7 mouse cellular contexts compared by ENCODE assay signal in the genomic region with DNA sequence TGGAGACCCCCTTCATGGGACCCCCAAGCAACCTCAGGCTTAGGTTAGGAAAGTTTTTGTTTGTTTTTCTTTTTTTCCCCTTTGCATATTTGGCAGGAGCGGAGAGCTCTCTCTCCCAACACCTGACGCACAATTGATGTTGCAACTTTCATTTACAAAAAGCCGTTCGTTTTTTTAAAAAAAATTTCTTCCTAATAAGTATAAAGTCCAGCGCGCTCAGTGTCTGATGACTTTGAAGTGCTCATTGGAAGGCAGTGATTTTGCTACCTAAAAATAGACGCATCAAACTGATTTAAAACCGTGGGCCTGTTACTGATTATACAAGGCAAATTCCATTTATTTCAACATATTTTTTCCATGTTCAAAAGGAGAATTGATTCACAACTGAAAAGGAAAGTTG. TPM values are rescaled to one million over a fixed set of nuclear protein-coding genes. Genes with fewer than 3 reads are reported as not detected.
DNase-seq lines count a peak whose midpoint lies in the region; ATAC-seq and TF ChIP-seq lines count a peak whose summit lies in the region.

No protein-coding gene starts in this region.

- peaks cover 2% of the 10 kb centered on the region; the same call in 1 of the 2 replicates for H3K4me1 ChIP-seq in neural tube, embryonic 11.5 days (ENCODE audit: control insufficient read depth, insufficient read depth, low read length)
- H3K4me1 ChIP-seq in forebrain, embryonic 16.5 days (replicated peaks; ENCODE audit: control insufficient read depth, insufficient read depth, low read length), result peaks cover 11% of the 10 kb centered on the region
- peaks cover 3 to 8% of the 10 kb centered on the region in 2 experiments for H3K4me1 ChIP-seq in liver, embryonic 14.5 days (replicated peaks; ENCODE audit: control insufficient read depth in 2 of 2, insufficient read depth in 2 of 2, low read length in 1 of 2)
- H3K4me1 ChIP-seq in stomach, postnatal 0 days (replicated peaks; ENCODE audit: control insufficient read depth, insufficient read depth), result no peaks in the 10 kb centered on the region

- peak overlapping the region; percentile 93 for H3K4me2 ChIP-seq in neural tube, embryonic 11.5 days (ENCODE audit: low read depth)
- peak overlapping the region; percentile 89 for H3K4me2 ChIP-seq in forebrain, embryonic 16.5 days (ENCODE audit: low read length)
- peak overlapping the region; percentile 84 for H3K4me2 ChIP-seq in liver, embryonic 14.5 days (ENCODE audit: low read depth)
- H3K4me2 ChIP-seq in stomach, postnatal 0 days (replicated peaks; ENCODE audit: low read depth), result peak overlapping the region; percentile 95

- WGBS in neural tube, embryonic 11.5 days, result 13% methylated on average over 8 of the region's 8 CpGs
- WGBS in forebrain, embryonic 16.5 days, result 7% methylated on average over 8 of the region's 8 CpGs
- 4% methylated on average over 8 of the region's 8 CpGs for WGBS in liver, embryonic 14.5 days (ENCODE audit: insufficient replicate concordance)
- 4% methylated on average over 8 of the region's 8 CpGs for WGBS in stomach, postnatal 0 days

- no peaks in the 10 kb centered on the region for H3K36me3 ChIP-seq in neural tube, embryonic 11.5 days (ENCODE audit: control insufficient read depth, insufficient read depth, low read length)
- no peaks in the 10 kb centered on the region for H3K36me3 ChIP-seq in forebrain, embryonic 16.5 days (ENCODE audit: control insufficient read depth, insufficient read depth)
- H3K36me3 ChIP-seq in liver, embryonic 14.5 days (replicated peaks; ENCODE audit: control insufficient read depth, insufficient read depth, low read depth), result no peaks in the 10 kb centered on the region
- no peaks in the 10 kb centered on the region for H3K36me3 ChIP-seq in stomach, postnatal 0 days (ENCODE audit: control insufficient read depth, insufficient read depth, low read length)

- TF ChIP-seq CTCF in liver, embryonic 14.5 days (IDR thresholded peaks at IDR 0.05; ENCODE audit: low read depth), result no peak
- TF ChIP-seq CTCF in stomach, postnatal 0 days (IDR thresholded peaks at IDR 0.05; ENCODE audit: low read depth), result no peak

- TF ChIP-seq EP300 in liver, embryonic 14.5 days (IDR thresholded peaks at IDR 0.05; ENCODE audit: low read depth), result no peak; the same call in 1 of the 2 replicates
- TF ChIP-seq EP300 in stomach, postnatal 0 days (optimal IDR thresholded peaks at IDR 0.05), result no peak

- H3K9me3 ChIP-seq in neural tube, embryonic 11.5 days (ENCODE audit: control insufficient read depth, low read length), result no peaks in the 10 kb centered on the region
- H3K9me3 ChIP-seq in forebrain, embryonic 16.5 days (ENCODE audit: control insufficient read depth, low read length), result no peaks in the 10 kb centered on the region
- H3K9me3 ChIP-seq in liver, embryonic 14.5 days (ENCODE audit: control insufficient read depth, low read length), result peaks cover 3% of the 10 kb centered on the region
- H3K9me3 ChIP-seq in stomach, postnatal 0 days (ENCODE audit: control insufficient read depth, low read length), result no peaks in the 10 kb centered on the region

- H3K4me3 ChIP-seq in neural tube, embryonic 11.5 days (ENCODE audit: low read depth, low read length), result peak overlapping the region; percentile 87
- H3K4me3 ChIP-seq in forebrain, embryonic 16.5 days (replicated peaks; ENCODE audit: low read length), result peak overlapping the region; percentile 80
- H3K4me3 ChIP-seq in liver, embryonic 14.5 days (ENCODE audit: insufficient read depth in 1 of 2, low read depth in 2 of 2, low read length in 2 of 2), result peak overlapping the region; percentile 88 to 97
- H3K4me3 ChIP-seq in stomach, postnatal 0 days (ENCODE audit: low read depth, low read length), result peak overlapping the region; percentile 82

- H3K9ac ChIP-seq in neural tube, embryonic 11.5 days (ENCODE audit: low read length), result peak overlapping the region; percentile 76
- peak overlapping the region; percentile 83 for H3K9ac ChIP-seq in forebrain, embryonic 16.5 days (replicated peaks; ENCODE audit: low read depth, low read length)
- H3K9ac ChIP-seq in liver, embryonic 14.5 days (replicated peaks), result peak overlapping the region; percentile 70
- peak overlapping the region; percentile 72 for H3K9ac ChIP-seq in stomach, postnatal 0 days (ENCODE audit: low read length)

- H3K27me3 ChIP-seq in neural tube, embryonic 11.5 days (ENCODE audit: control insufficient read depth, insufficient read depth, low read length), result no peaks in the 10 kb centered on the region
- no peaks in the 10 kb centered on the region for H3K27me3 ChIP-seq in forebrain, embryonic 16.5 days (replicated peaks; ENCODE audit: control insufficient read depth, insufficient read depth, low read length)
- H3K27me3 ChIP-seq in liver, embryonic 14.5 days (ENCODE audit: control insufficient read depth, insufficient read depth, low read length), result no peaks in the 10 kb centered on the region
- no peaks in the 10 kb centered on the region for H3K27me3 ChIP-seq in stomach, postnatal 0 days (ENCODE audit: control insufficient read depth, insufficient read depth, low read length)

- ATAC-seq in neural tube, embryonic 11.5 days (ENCODE audit: insufficient read depth, low FRiP score, low TSS enrichment), result no peak
- ATAC-seq in forebrain, embryonic 16.5 days, result no peak
- no peak for ATAC-seq in liver, embryonic 14.5 days (ENCODE audit: insufficient read depth)
- ATAC-seq in stomach, postnatal 0 days (ENCODE audit: low FRiP score, low TSS enrichment), result no peak
- ATAC-seq in granulocyte monocyte progenitor cell, adult 5-6 weeks (replicated peaks; ENCODE audit: poor library complexity, severe bottlenecking), result no peak

- H3K27ac ChIP-seq in neural tube, embryonic 11.5 days (ENCODE audit: low read depth, low read length), result no peak overlapping the region
- no peak overlapping the region for H3K27ac ChIP-seq in forebrain, embryonic 16.5 days (ENCODE audit: low read length)
- no peak overlapping the region; the same call in 1 of the 2 replicates for H3K27ac ChIP-seq in liver, embryonic 14.5 days
- no peak overlapping the region for H3K27ac ChIP-seq in stomach, postnatal 0 days (replicated peaks)

- DNase-seq in neural tube, embryonic 11.5 days (ENCODE audit: low spot score), result no peak
- DNase-seq in neural tube, embryonic 10.5 days (ENCODE audit: extremely low spot score, low spot score), result no peak
- DNase-seq in liver, embryonic 14.5 days (ENCODE audit: low read depth in 3 of 3, low spot score in 3 of 3), result no peak
- no peak for DNase-seq in stomach, postnatal 0 days (ENCODE audit: low spot score)
- DNase-seq in left cerebral cortex, adult 8-10 months (ENCODE audit: low spot score in 2 of 2), result no peak

RNA-seq across cellular contexts. Expression of a gene that starts 0.8 kb away (rescaled TPM):
- 106 and 118 TPM in 2 replicates for polyA plus RNA-seq in neural tube, embryonic 11.5 days (2014; fragmentation: Nextera tagmentation; extraction: Ambion mirVana)
- 71.9 and 82.3 TPM in 2 replicates for polyA plus RNA-seq in forebrain, embryonic 16.5 days (2015; fragmentation: Nextera tagmentation; extraction: Ambion mirVana)
- 43.2 and 56.9 TPM in 2 replicates for polyA plus RNA-seq in liver, embryonic 14.5 days (2012; rRNA removed)
- 172 and 180 TPM in 2 replicates for polyA plus RNA-seq in liver, embryonic 14.5 days (2014; fragmentation: Nextera tagmentation; extraction: Ambion mirVana)
- polyA plus RNA-seq in stomach, postnatal 0 days (2015; fragmentation: Nextera tagmentation; extraction: Ambion mirVana), result 106 and 110 TPM in 2 replicates
- 10 to 100 TPM; 76.2 to 82.1 (median 79.9) TPM for total RNA-seq in left cerebral cortex, adult 8-10 months (2022)
- total RNA-seq in granulocyte monocyte progenitor cell, adult 5-6 weeks (2014; fragmentation: Nextera tagmentation), result 69.1 and 73.1 TPM in 2 replicates
- 96.7 and 125 TPM in 2 replicates for total RNA-seq in granulocyte monocyte progenitor cell, adult 5-6 weeks (2017)

RNA-seq across cellular contexts. Expression of a gene that starts 0.8 kb away (rescaled TPM):
- 127 and 132 TPM in 2 replicates for polyA plus RNA-seq in neural tube, embryonic 11.5 days (2014; fragmentation: Nextera tagmentation; extraction: Ambion mirVana)
- polyA plus RNA-seq in forebrain, embryonic 16.5 days (2015; fragmentation: Nextera tagmentation; extraction: Ambion mirVana), result 101 and 109 TPM in 2 replicates
- polyA plus RNA-seq in liver, embryonic 14.5 days (2012; rRNA removed), result 11.7 and 22.3 TPM in 2 replicates
- 40.4 and 41.4 TPM in 2 replicates for polyA plus RNA-seq in liver, embryonic 14.5 days (2014; fragmentation: Nextera tagmentation; extraction: Ambion mirVana)
- 42.7 and 46.8 TPM in 2 replicates for polyA plus RNA-seq in stomach, postnatal 0 days (2015; fragmentation: Nextera tagmentation; extraction: Ambion mirVana)
- 10 to 100 TPM; 56.2 to 70.4 (median 64.6) TPM for total RNA-seq in left cerebral cortex, adult 8-10 months (2022)
- 54.1 and 71.7 TPM in 2 replicates for total RNA-seq in granulocyte monocyte progenitor cell, adult 5-6 weeks (2014; fragmentation: Nextera tagmentation)
- total RNA-seq in granulocyte monocyte progenitor cell, adult 5-6 weeks (2017), result 66.0 and 83.4 TPM in 2 replicates
